ENCODE assay signal across 8 mouse cellular contexts in genomic region chr5:148608178-148608577, GRCm38 (mm10). TPM values are rescaled to one million over a fixed set of nuclear protein-coding genes. Genes with fewer than 3 reads are reported as not detected.
DNase-seq lines count a peak whose midpoint lies in the region; ATAC-seq and TF ChIP-seq lines count a peak whose summit lies in the region.

No protein-coding gene starts in this region.

- DNase-seq in midbrain, embryonic 14.5 days = peak; percentile 62
- peak; percentile 77 for DNase-seq in gastrocnemius, adult 2 months
- DNase-seq in lung, postnatal 25 days (ENCODE audit: low spot score) = peak; percentile 74
- DNase-seq in cerebellum, adult 9-10 months = no peak

- intact Hi-C loops in gastrocnemius, adult 2 months (cut with DNase I) = no loop called here

- no peak for ATAC-seq in midbrain, embryonic 14.5 days (ENCODE audit: low FRiP score, low TSS enrichment)
- no peak for ATAC-seq in midbrain, embryonic 13.5 days
- 0 out of 2 replicates have a peak, but pooled peaks have one; percentile 38 for ATAC-seq in intestine, postnatal 0 days
- no peak for ATAC-seq in megakaryocyte, adult 5-6 weeks (ENCODE audit: poor library complexity, severe bottlenecking)
- no peak for ATAC-seq in megakaryocyte-erythroid progenitor cell, adult 5-6 weeks (replicated peaks; ENCODE audit: low FRiP score, low TSS enrichment, poor library complexity, severe bottlenecking)

- no peak overlapping the region for H3K4me3 ChIP-seq in midbrain, embryonic 14.5 days (replicated peaks; ENCODE audit: low read depth, low read length)
- H3K4me3 ChIP-seq in midbrain, embryonic 13.5 days (replicated peaks) = no peak overlapping the region
- H3K4me3 ChIP-seq in gastrocnemius, adult 2 months = peak overlapping the region; percentile 24; the same call in 1 of the 2 replicates
- no peak overlapping the region for H3K4me3 ChIP-seq in intestine, postnatal 0 days (ENCODE audit: low read depth, low read length)

- H3K36me3 ChIP-seq in midbrain, embryonic 14.5 days (ENCODE audit: control insufficient read depth, insufficient read depth, low read length) = no peaks in the 10 kb centered on the region
- no peaks in the 10 kb centered on the region for H3K36me3 ChIP-seq in midbrain, embryonic 13.5 days
- no peaks in the 10 kb centered on the region for H3K36me3 ChIP-seq in intestine, postnatal 0 days (ENCODE audit: control insufficient read depth, insufficient read depth)

- WGBS in midbrain, embryonic 14.5 days = 36% methylated on average over 9 of the region's 9 CpGs
- 49% methylated on average over 9 of the region's 9 CpGs for WGBS in midbrain, embryonic 13.5 days
- 25% methylated on average over 9 of the region's 9 CpGs for WGBS in intestine, postnatal 0 days

- no peak overlapping the region for H3K9ac ChIP-seq in midbrain, embryonic 14.5 days (replicated peaks; ENCODE audit: low read length)
- no peak overlapping the region for H3K9ac ChIP-seq in midbrain, embryonic 13.5 days (replicated peaks)
- no peak overlapping the region for H3K9ac ChIP-seq in intestine, postnatal 0 days (ENCODE audit: low read depth, low read length)

- H3K27ac ChIP-seq in midbrain, embryonic 14.5 days (replicated peaks; ENCODE audit: low read depth, low read length) = no peak overlapping the region
- no peak overlapping the region for H3K27ac ChIP-seq in midbrain, embryonic 13.5 days
- H3K27ac ChIP-seq in gastrocnemius, adult 2 months = peak overlapping the region; percentile 70
- H3K27ac ChIP-seq in intestine, postnatal 0 days (ENCODE audit: low read depth, low read length) = no peak overlapping the region

- 0 out of 2 replicates have a peak, but pooled peaks cover 1% of the 10 kb centered on the region for H3K9me3 ChIP-seq in midbrain, embryonic 14.5 days (ENCODE audit: control insufficient read depth, low read length)
- no peaks in the 10 kb centered on the region for H3K9me3 ChIP-seq in midbrain, embryonic 13.5 days
- H3K9me3 ChIP-seq in intestine, postnatal 0 days (ENCODE audit: control insufficient read depth) = no peaks in the 10 kb centered on the region

- no peaks in the 10 kb centered on the region for H3K27me3 ChIP-seq in midbrain, embryonic 14.5 days (ENCODE audit: control insufficient read depth, insufficient read depth, low read length)
- no peaks in the 10 kb centered on the region for H3K27me3 ChIP-seq in midbrain, embryonic 13.5 days
- H3K27me3 ChIP-seq in intestine, postnatal 0 days (replicated peaks; ENCODE audit: control insufficient read depth, insufficient read depth, low read length) = no peaks in the 10 kb centered on the region

- no peak for TF ChIP-seq CTCF in gastrocnemius, adult 2 months (IDR thresholded peaks at IDR 0.05)
- TF ChIP-seq CTCF in intestine, postnatal 0 days (IDR thresholded peaks at IDR 0.05; ENCODE audit: low read depth) = no peak

- H3K4me1 ChIP-seq in midbrain, embryonic 14.5 days (ENCODE audit: control insufficient read depth, insufficient read depth, low read length) = 0 out of 2 replicates have a peak, but pooled peaks cover 3% of the 10 kb centered on the region
- H3K4me1 ChIP-seq in midbrain, embryonic 13.5 days (replicated peaks) = peaks cover 20% of the 10 kb centered on the region
- H3K4me1 ChIP-seq in intestine, postnatal 0 days (replicated peaks; ENCODE audit: control insufficient read depth, insufficient read depth, low read length) = no peaks in the 10 kb centered on the region

- H3K4me2 ChIP-seq in midbrain, embryonic 14.5 days (ENCODE audit: low read length) = no peak overlapping the region
- H3K4me2 ChIP-seq in midbrain, embryonic 13.5 days (replicated peaks) = no peak overlapping the region
- no peak overlapping the region for H3K4me2 ChIP-seq in intestine, postnatal 0 days (replicated peaks; ENCODE audit: low read depth)

RNA-seq across cellular contexts. Expression of gene Ubl3, which starts 55.6 kb away (rescaled TPM):
- polyA plus RNA-seq in midbrain, embryonic 14.5 days (2014; fragmentation: Nextera tagmentation; extraction: Ambion mirVana) = 75.7 and 87.9 TPM in 2 replicates
- 55.3 and 69.1 TPM in 2 replicates for polyA plus RNA-seq in midbrain, embryonic 13.5 days (2015; fragmentation: Nextera tagmentation; extraction: Ambion mirVana)
- total RNA-seq in gastrocnemius, adult 2 months (2021) = 100 to 1,000 TPM; 140 to 141 TPM
- 87.7 and 92.6 TPM in 2 replicates for polyA plus RNA-seq in intestine, postnatal 0 days (2015; fragmentation: Nextera tagmentation; extraction: Ambion mirVana)
- 90.4 and 93.3 TPM in 2 replicates for total RNA-seq in megakaryocyte, adult 5-6 weeks (2015)
- 122 and 130 TPM in 2 replicates for total RNA-seq in megakaryocyte, adult 5-6 weeks (2017)
- 13.0 and 14.7 TPM in 2 replicates for total RNA-seq in megakaryocyte-erythroid progenitor cell, adult 5-6 weeks (2014; fragmentation: Nextera tagmentation)
- 19.3 and 20.6 TPM in 2 replicates for total RNA-seq in megakaryocyte-erythroid progenitor cell, adult 5-6 weeks (2017)

Comparison
In these comparisons a context has a peak if more than half of its experiments do, and no peak if none do; other contexts are left out.
1. RNA of gene Ubl3, which starts 55.6 kb away (total RNA-seq): 140 to 141 TPM in gastrocnemius, adult 2 months and 90.4 to 130 TPM in megakaryocyte, adult 5-6 weeks; 13.0 to 20.6 TPM in megakaryocyte-erythroid progenitor cell, adult 5-6 weeks; every median in the first group is over 4 times any median in the second.